Mouse (Mus musculus) telencephalon, adult 2 months (tissue): ENCODE results near the gene Mctp2.

ENCODE experiments used
- DNase-seq: peaks from one replicate; pipeline ENCODE4 v3.0.0-alpha.2; 2011; ENCODE audit warnings: low read depth, low spot score

The Mctp2 gene

DNA sequence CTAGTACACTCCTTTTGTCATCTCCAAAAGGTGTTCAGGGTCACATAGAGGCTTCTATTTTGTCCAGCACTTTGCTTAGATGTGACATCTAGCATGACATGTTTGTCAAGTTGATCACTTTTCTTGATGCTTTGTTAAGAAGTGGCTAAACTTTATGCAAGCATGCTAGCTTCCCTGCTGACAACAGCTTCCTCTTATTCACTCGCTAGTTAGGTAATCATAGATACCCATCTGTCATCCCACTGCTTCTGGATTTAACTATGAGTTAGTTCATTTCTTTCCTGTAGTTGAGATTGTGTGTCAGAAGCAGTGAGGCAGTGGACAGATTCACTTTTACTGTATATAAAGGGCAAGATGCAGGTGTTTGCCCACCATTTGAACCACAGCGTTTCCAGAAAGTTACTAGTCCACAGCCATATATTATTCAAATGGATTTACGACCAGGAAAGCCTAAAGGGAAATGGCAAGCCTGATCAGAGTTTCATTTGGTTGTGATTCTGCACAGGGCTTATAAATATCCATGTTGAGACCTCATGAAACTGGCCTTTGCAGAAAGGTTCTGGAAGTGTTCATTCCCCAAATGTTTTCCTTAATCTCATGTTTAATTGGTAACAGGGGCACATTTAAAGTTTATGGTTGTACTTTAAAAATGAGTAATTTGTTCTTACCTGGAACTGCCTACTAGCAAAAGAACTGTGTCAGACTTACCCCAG is 216.8 kb downstream of the Mctp2 start:
- DNase-seq = no peak

DNA sequence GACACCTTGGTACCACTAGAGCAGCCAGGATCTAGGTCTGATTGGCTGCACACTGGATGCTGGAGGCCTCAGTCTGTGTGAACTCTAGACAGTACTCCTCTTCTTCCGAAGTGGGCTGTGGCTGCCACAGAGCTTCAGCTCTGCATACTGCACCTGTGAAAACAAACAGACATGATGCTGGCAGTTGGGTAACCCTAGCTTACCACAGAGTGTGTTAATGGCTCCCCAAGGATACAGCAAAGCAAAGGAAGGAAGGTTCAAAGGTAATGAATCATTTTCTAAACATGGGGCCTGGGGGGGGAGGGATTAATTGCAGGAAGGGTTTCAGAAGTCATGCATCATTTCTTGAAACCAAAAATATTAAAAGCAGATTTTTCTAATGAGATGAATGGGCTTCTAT is 225.7 kb downstream of the Mctp2 start:
- no peak for DNase-seq

DNA sequence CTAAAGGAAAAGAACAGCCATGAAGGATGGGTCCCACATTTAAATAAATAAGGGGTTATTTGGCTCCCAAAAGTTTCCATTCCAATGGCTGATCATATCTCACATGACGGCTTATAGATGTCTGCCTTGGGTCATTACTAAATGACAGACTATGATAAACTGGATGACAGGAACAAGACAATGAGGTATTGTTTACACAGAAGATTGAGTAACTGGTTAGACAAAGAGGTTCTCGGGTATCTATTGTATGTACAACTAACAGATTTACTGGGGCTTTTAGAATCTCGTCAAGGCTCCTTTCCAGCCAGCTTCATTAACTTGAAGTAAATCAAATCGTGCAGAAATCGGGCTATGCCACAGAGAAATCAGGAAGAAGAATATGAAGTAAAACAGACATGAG is 227.5 kb downstream of the Mctp2 start:
- DNase-seq = no peak

DNA sequence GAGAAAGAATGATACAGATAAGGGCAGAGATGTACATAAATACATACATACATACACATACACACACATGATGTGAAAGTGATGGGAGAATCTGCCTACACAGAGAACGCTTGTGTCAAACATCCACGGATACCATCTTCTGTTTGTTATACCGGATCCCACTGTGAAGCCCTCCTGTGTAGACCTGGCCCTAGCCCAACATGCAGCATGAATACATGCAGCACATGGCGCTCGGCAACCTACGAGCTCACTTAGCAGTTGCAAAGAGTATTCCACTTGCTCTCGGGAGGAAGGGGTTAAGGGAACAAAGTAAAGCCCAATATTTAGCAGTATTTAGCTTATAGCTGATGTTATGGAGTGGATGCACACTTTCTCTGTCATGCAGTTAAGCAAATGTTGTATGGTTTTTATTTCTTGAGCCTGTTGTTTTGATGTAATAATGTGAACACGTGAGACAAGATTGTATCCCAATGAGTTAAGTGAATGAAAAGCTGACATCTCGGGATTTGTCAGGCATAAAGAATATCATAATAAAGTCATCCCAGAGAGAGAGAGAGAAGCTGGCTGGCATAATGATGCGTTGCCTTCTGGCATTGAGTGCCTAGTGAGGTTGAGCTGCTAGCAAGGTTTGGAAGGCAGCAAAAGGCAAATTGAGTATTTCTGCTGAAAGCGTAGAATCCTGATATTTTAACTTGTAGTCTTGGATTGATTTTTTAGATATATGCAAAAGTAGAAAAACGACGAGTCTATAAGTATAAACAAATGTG is 234.8 kb downstream of the Mctp2 start:
- DNase-seq = no peak

DNA sequence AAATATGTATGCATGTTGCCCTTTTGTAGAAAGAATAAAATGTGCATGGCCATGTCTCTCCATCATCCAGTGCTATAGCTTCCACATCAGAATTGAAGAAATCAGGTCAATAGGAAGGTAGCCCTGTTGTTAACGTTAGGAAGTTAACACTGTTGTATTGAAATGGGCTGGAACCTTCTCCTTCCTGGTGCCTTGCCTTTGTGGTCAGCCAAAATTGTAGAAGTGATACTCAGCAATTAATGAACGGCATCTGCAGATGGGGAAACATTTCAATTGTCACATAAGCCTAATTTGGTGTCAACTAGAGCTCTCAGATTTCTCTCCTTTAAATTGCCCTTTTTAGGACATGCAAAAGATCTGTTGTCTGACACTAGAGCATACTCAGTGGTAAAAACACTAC is 238.0 kb downstream of the Mctp2 start:
- DNase-seq = no peak

DNA sequence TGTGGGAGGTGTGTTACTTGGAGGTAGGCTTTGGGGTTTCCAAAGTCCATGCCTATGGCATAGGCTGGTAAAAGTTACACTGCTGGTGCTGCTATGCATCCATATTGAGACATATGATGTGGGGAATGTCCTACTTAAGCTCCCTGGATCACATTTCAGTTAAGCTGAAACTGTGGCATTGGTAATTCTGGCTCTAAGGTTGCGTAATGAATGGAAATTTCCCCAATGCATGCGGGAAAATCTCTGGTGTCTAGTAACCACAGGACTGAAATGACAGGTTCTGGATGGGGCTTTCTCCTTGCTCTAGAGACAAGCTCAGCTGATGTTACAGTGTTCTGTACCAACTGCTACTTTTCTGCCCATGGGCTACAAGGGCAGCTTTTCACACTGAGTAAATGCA is 240.1 kb downstream of the Mctp2 start:
- no peak for DNase-seq

DNA sequence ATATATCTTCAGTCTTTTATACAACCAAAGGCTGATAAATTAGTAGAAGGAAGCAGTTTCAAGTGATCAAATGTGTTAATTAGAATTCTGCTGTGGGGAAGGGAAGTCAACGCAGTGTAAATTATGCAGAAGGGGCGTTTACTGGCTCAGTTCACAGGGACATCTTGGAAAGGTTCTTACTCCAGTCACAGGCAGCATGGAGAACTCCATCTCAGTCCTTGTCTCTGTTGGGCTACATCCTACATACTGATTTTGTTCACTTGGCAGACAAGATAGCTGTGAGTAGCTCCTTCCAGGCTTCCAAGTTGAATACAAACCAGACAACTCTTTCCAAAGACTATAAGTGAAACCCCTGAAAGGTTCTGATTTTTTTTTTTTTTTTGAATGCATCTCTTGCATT is 254.6 kb downstream of the Mctp2 start:
- DNase-seq = no peak

DNA sequence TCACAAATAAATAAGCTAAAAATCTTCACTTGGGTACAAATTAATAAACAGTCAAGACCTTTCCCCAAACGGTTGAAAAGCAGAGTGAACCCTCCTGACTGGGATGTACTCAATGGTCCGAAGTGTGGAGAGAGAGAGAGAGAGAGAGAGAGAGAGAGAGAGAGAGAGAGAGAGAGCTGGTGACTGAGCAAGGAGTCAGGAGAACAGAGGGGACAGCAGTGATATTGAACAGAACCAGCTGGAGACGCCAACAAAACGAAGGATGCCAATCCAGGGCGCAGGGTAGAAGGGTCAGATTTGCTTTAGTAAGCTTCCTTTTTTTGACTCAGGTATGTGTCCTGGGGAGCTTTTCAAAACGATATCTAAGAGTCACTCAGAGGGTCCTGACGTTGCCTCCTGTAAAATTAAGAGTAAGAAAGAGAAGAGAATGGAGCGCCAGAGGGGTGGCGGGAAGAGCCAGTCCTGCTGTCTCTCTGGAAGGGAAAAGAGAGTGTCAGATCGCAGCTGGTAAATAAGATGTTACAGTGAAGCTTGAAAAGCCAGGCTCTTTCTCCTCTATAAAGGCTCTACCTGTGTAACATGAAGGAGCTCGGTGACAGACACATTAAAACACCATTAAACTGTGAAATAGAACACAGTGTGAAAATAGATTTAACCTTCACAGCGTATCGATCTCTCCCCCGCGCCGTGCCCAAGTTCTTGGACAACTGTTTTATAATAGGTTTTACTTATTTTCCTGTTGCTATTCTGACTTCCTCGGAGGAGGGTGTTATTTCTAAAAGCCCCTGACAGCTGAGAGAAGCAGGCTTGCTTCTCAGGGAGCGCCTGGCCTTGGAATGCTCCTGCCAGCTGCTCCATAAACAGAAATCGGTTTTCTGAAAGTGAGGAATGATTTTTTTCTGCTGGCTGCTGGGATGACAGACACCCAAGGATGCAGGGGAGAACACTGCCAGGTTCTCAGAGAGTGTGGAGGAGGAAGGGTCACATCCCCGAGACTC is 258.5 kb downstream of the Mctp2 start:
- peak; percentile 42 for DNase-seq
